20 mouse cellular contexts compared by ENCODE assay signal in genomic region chr5:119592891-119593290, GRCm38 (mm10).
DNase-seq lines count a peak whose midpoint lies in the region; ATAC-seq and TF ChIP-seq lines count a peak whose summit lies in the region.
"Had no signal": no experiment of that assay in that cellular context is flagged by ENCODE, and none has a peak within 500 bp of the region (broad histone marks: within the 10 kb centered on the region; RNA-seq: fewer than 3 reads in every experiment).

No protein-coding gene starts in this region.

- intact Hi-C loops in left cerebral cortex, adult 2 months (cut with DNase I): no loop called here

- no peaks in the 10 kb centered on the region for H3K27me3 ChIP-seq in liver, adult 2 months (ENCODE audit: control insufficient read depth, insufficient read depth, low read length)
- no peaks in the 10 kb centered on the region for H3K27me3 ChIP-seq in liver, postnatal 0 days (ENCODE audit: insufficient read depth, low read length)
- H3K27me3 ChIP-seq: embryonic facial prominence, embryonic 13.5 days; embryonic facial prominence, embryonic 15.5 days; forebrain, embryonic 12.5 days had no signal

- H3K36me3 ChIP-seq in liver, adult 2 months (ENCODE audit: control insufficient read depth, insufficient read depth, low read length): no peaks in the 10 kb centered on the region
- no peaks in the 10 kb centered on the region for H3K36me3 ChIP-seq in liver, postnatal 0 days (replicated peaks; ENCODE audit: insufficient read depth, low read length)
- H3K36me3 ChIP-seq: embryonic facial prominence, embryonic 13.5 days; embryonic facial prominence, embryonic 15.5 days; forebrain, embryonic 10.5 days; forebrain, embryonic 12.5 days had no signal

- H3K9me3 ChIP-seq in liver, postnatal 0 days (ENCODE audit: low read length): no peaks in the 10 kb centered on the region
- H3K9me3 ChIP-seq: embryonic facial prominence, embryonic 13.5 days; embryonic facial prominence, embryonic 15.5 days; forebrain, embryonic 10.5 days; forebrain, embryonic 12.5 days had no signal

- DNase-seq in adrenal gland, adult 2 months: peak; percentile 82
- DNase-seq in adrenal gland, adult 18-20 months (ENCODE audit: low spot score in 2 of 2): no peak
- DNase-seq in liver, adult 2 months (ENCODE audit: extremely low read depth, low read depth, low spot score): peak; percentile 13
- no peak for DNase-seq in liver, postnatal 0 days
- DNase-seq in adrenal gland, postnatal 14 days: peak; percentile 80
- no peak for DNase-seq in left cerebral cortex, adult 2 months (ENCODE audit: extremely low spot score in 1 of 2, low spot score in 2 of 2)
- no peak for DNase-seq in cerebellum, postnatal 10 days
- DNase-seq: cerebellum, adult 11-12 months; cerebellum, adult 2 months; cerebellum, adult 9-10 months; cerebellum, postnatal 14 days; cerebellum, postnatal 36 days; embryo, embryonic 11 days had no signal

- no peak for TF ChIP-seq POLR2A in liver, adult 2 months (IDR thresholded peaks at IDR 0.05; ENCODE audit: extremely low read depth, insufficient read depth, low read length)

- no peak overlapping the region for H3K27ac ChIP-seq in liver, adult 2 months (replicated peaks; ENCODE audit: insufficient read depth, low read depth, low read length)
- H3K27ac ChIP-seq in liver, postnatal 0 days (ENCODE audit: low read depth): no peak overlapping the region
- no peak overlapping the region for H3K27ac ChIP-seq in left cerebral cortex, adult 2 months
- H3K27ac ChIP-seq: embryonic facial prominence, embryonic 13.5 days; embryonic facial prominence, embryonic 15.5 days; forebrain, embryonic 10.5 days; forebrain, embryonic 12.5 days had no signal

- H3K9ac ChIP-seq in liver, adult 2 months (ENCODE audit: low read depth, low read length): no peak overlapping the region
- no peak overlapping the region for H3K9ac ChIP-seq in liver, postnatal 0 days (replicated peaks)
- H3K9ac ChIP-seq: embryonic facial prominence, embryonic 13.5 days; embryonic facial prominence, embryonic 15.5 days; forebrain, embryonic 12.5 days had no signal

- no peaks in the 10 kb centered on the region for H3K79me2 ChIP-seq in liver, adult 2 months (ENCODE audit: control insufficient read depth, insufficient read depth, low read length)

- H3K4me1 ChIP-seq in liver, adult 2 months (ENCODE audit: control insufficient read depth, insufficient read depth, low read length): no peaks in the 10 kb centered on the region
- H3K4me1 ChIP-seq in liver, postnatal 0 days (ENCODE audit: insufficient read depth): no peaks in the 10 kb centered on the region
- H3K4me1 ChIP-seq: forebrain, embryonic 12.5 days had no signal

- TF ChIP-seq CTCF in liver, adult 2 months (IDR thresholded peaks at IDR 0.05; ENCODE audit: low read depth, low read length): no peak
- no peak for TF ChIP-seq CTCF in liver, postnatal 0 days (IDR thresholded peaks at IDR 0.05; ENCODE audit: low read depth)
- TF ChIP-seq CTCF in left cerebral cortex, adult 2 months (IDR thresholded peaks at IDR 0.05): no peak

- ATAC-seq in liver, postnatal 0 days: no peak
- ATAC-seq: forebrain, embryonic 14.5 days; forebrain, embryonic 16.5 days had no signal

- H3K4me3 ChIP-seq in liver, adult 2 months (ENCODE audit: insufficient read depth, low read depth, low read length): no peak overlapping the region
- no peak overlapping the region for H3K4me3 ChIP-seq in liver, postnatal 0 days (ENCODE audit: low read depth, low read length)
- H3K4me3 ChIP-seq in left cerebral cortex, adult 2 months: no peak overlapping the region
- H3K4me3 ChIP-seq: embryonic facial prominence, embryonic 13.5 days; embryonic facial prominence, embryonic 15.5 days; erythroblast, embryonic 14.5 days; forebrain, embryonic 10.5 days; forebrain, embryonic 12.5 days had no signal

- TF ChIP-seq EP300 in liver, postnatal 0 days (IDR thresholded peaks at IDR 0.05; ENCODE audit: low read depth): no peak

- 70% methylated on average over 10 of the region's 10 CpGs for WGBS in liver, adult 2 months
- WGBS in liver, postnatal 0 days (ENCODE audit: insufficient replicate concordance): 72% methylated on average over 10 of the region's 10 CpGs

- H3K4me2 ChIP-seq in liver, postnatal 0 days (ENCODE audit: low read depth, low read length): no peak overlapping the region
- H3K4me2 ChIP-seq: embryonic facial prominence, embryonic 13.5 days; embryonic facial prominence, embryonic 15.5 days; forebrain, embryonic 12.5 days had no signal

Comparison
In these comparisons a context has a peak if more than half of its experiments do, and no peak if none do; other contexts are left out.
1. DNase-seq: peak in adrenal gland, adult 2 months (single experiment), liver, adult 2 months (single experiment) and adrenal gland, postnatal 14 days (single experiment); none in adrenal gland, adult 18-20 months (0 of 2), liver, postnatal 0 days (single experiment), left cerebral cortex, adult 2 months (0 of 2) and cerebellum, postnatal 10 days (0 of 2).